Mouse (Mus musculus): ENCODE measurements around the gene Fam13a.

GRCm38 (mm10) chr6:58975249-58975648, 49.1 kb downstream of the Fam13a start:
- no peak for TF ChIP-seq CTCF (IDR thresholded peaks at IDR 0.05; ENCODE audit: borderline replicate concordance, insufficient read depth, low read length)
- no peak for TF ChIP-seq POLR2A (IDR thresholded peaks at IDR 0.05; ENCODE audit: low read depth, low read length)
